Mouse (Mus musculus): ENCODE measurements around the gene Lrrc57.
"Not testable (repeated sequence)": the region's sequence is repeated elsewhere in the genome, so short reads cannot be mapped to it uniquely, and the experiment has no call there.

Gene Lrrc57

GRCm38 (mm10) chr2:120599506-120599905 lies 9.8 kb downstream of the Lrrc57 start:
- no peak for DNase-seq

DNA sequence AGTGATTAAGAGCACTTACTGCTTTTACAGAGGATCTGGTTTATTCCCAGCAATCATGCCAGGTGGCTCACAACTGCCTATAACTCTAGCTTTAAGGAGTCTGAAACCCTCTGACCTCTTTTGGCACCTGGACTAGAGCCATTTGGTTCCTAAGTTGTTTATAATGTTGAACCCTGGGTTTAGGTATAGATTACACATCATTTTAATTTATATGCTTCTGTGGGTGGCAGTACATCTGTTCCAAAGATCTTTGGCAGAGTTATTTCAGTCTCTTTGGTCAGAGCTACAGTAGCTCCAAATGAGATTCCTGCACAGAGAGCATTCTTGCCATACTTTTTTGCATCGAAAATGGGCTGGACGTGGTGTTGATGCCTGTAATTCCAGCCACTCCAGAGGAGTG lies 11.6 kb downstream of the Lrrc57 start:
- DNase-seq, result no peak

GRCm38 (mm10) chr2:120592227-120592626 lies 17.1 kb downstream of the Lrrc57 start:
- no peak for DNase-seq

DNA sequence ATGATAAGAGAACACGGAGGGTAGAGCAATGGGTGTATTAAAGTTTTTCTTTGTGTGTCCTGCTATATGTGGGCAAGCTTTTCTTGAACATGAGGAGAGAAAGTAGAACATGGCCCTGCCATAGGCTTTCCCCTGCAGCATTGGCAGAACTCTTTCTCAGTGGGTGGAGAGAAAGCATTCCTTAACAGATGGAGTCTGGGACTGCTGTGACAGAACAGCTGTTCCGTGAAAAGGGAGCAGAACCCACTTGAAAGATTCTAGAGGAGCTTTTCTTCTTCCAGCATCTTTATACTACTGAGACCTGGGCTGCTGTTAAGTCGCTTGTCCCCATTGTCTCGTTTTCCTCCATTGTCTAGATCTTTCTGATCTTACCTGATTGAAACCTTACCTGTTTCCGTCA lies 19.6 kb downstream of the Lrrc57 start:
- DNase-seq, result no peak

GRCm38 (mm10) chr2:120578286-120578685 lies 31.0 kb downstream of the Lrrc57 start:
- no peak for DNase-seq

DNA sequence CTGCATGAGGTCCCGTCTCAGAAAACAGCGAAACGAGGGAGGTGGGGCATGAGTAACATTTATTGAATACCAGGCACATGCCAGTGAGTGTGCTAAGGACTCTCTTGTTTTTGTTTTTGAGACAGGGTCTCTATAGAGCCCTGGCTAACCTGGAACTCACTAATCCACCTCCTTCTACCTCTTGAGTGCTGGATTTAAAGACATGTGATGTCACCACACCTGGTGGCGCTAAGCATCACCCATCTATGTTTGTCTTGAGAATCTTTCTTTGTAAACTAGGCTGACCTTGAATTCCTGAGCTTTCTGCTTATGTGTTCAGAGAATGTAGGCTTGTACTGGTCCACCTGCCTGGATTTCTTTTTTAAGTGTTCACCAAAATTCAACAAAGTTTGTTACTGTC lies 31.5 kb downstream of the Lrrc57 start:
- DNase-seq, result no peak

DNA sequence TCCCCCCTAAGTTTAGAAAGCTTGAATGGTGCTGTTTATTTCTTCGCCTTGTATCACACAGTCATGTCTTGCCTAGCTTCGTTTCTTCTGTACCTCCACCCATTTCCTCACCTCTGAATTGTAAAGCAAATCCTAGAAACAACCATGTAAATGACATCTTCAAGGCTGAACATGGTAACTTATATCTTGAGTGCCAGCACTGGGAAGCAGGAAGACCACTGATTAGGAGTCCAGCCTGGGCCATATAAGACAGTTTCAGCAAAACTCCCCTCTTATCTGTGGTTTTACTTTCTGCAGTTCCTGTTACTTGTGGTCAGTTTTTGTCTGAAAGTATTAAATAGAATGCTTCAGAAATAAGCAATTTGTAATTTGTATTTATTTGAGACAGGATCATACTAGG lies 33.3 kb downstream of the Lrrc57 start:
- DNase-seq, result no peak

DNA sequence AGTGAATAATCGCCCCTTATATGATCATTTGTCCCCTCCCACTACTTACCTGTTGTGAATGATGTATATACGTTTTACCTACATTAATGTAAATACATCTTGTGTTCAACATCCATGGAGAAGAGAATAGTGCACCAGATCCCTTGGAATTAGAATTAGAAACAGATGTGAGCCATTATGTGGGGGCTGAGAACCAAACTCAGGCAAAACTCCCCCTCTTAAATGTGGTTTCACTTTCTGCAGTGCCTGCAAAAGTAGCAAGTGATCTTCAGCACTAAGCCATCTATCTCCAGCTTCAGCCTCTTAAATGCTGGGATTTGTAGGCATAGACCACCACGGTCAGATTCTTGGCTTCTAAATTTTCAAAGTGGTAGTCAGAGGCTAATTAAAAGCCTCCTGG lies 34.2 kb downstream of the Lrrc57 start:
- DNase-seq, result no peak

DNA sequence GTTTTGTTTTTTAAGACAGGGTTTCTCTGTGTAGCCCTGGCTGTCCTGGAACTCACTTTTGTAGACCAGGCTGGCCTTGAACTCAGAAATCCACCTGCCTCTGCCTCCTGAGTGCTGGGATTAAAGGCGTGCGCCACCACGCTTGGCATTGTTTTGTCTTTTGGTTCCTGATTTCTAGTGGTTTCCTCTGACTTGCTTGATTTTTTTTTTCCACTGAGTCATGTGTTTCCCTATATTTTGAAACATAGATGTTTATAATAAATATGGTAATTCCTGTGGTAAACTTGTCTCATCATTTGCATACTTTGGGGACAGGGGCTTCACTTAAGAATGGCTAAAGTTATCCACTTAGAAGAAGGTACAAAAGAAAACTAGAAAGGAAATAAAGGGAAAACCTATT lies 37.2 kb downstream of the Lrrc57 start:
- DNase-seq, result not testable (repeated sequence)

- DNase-seq, result no peak
Measured at GRCm38 (mm10) chr2:120571081-120571480, 38.2 kb downstream of the Lrrc57 start.

DNA sequence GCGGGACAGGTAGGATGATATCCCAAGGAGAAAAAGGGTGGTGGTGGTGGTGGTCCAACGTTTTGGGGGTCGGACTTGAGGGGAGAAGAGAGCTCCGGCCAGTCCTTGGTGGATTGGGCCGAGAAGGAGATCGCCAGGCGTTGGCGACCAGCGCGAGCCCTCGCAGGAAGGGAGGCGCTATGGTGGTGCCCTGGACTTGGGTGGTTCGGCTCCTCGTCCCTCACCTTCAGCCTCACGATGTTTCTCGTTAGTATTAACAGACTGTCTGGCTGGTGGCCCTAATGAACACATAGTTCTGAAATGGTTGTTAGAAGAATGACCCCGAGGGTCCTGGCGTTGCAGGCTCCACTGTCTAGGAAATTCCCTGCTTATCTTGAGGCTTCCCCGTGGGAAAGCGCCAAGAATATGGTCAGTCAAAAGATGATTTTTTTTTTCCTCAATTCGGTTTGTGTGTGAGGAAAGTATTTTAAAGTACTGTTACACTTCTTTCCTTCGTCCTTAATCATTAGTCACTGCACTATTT lies 41.5 kb downstream of the Lrrc57 start:
- DNase-seq, result no peak

DNA sequence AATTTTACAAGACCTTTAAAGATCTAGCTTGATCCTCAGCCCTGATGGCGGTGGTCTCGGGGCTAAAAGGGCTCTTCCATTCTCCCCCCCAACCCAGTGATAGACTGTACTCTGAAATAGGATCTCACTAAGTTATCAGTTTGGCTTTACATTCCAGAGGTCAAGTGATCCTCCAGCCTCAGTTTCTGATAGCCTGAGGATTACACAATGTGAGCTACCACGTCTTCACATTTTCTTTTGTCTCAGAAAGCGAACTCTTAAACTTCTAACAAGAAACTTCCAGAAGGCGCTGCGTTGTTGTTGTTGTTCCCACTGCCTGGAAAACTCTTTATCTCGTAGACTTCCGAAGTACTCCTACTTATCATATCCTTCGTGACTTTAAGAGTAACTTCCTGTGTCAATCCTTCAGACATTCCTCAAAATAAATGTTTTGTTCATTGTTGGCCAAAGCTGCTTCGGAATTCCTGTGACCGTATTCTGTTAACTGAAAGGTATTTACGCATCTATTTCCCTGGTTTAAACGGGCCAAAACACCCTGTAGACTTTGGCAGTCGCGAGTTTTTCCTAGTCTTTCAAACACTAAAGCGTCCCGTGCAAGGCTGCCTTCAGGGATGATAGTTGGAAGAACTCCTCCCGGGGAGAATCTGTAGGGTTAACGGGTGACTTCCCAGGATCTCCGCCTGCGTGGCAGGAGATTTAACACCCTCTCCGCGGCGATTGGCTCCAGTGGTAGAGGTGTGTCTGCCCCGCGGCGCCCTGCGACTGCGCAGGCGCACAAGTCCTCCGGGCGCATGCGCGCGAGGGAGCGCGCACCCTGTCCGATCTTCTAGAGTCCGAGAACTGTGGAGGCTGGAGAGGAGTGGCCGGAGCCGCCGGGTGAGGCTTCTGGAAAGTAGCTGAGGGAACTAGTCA lies 42.2 kb downstream of the Lrrc57 start, which contains the start of gene Snap23:
TSS of gene Snap23 (plus strand) at position 786 of the 912 bp plus-strand sequence.
- peak; percentile 96 to 98 for DNase-seq

DNA sequence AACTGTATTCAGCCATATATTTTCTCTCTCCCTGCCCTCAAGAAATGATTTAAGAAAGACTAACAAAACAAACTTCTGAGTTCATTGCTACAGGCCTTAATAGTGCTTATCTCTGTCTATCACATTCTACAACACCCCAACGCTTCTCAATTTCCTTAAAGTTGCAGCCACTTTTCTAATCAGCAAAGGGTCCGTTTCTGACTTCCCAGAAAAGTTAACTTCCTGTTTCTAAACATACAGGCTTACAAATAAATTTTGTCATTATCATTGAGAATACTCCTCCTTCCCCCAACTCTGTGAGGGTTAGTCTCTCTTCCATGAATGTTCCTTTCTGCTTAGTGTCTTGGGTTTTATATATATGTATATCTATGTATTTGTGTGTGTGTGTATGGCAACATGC lies 44.0 kb downstream of the Lrrc57 start:
- DNase-seq, result no peak

- DNase-seq, result not testable (repeated sequence)
Measured at GRCm38 (mm10) chr2:120564548-120565188, 44.7 kb downstream of the Lrrc57 start.

GRCm38 (mm10) chr2:120563235-120563990 lies 45.9 kb downstream of the Lrrc57 start, which contains the start of gene Zfp106:
TSS of gene Zfp106 (minus strand) at chr2:120563843.
- DNase-seq, result peak; percentile 88 to 92

GRCm38 (mm10) chr2:120562859-120563234 lies 46.5 kb downstream of the Lrrc57 start:
- DNase-seq, result no peak

GRCm38 (mm10) chr2:120561524-120561923 lies 47.8 kb downstream of the Lrrc57 start:
- DNase-seq, result no peak

DNA sequence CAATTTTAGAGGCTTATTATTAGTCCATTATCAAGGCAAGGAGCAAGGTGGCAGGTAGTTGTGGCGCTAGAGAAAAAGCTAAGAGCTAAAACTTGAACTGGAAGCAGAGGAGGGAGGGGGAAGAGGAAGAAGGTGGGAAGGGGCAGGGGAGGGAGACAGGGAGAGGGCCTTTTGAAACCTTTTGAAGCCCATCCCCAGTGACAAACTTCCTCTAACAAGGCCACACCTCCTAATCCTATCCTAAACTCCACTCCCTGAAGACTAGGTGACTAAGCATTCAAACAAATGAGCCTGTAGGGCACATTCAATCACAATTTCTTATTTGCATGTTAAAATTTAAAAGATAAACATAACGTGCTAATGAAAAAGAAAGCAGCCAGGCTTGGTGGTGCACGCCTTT lies 50.5 kb downstream of the Lrrc57 start:
- DNase-seq, result no peak

- no peak for DNase-seq
Measured at GRCm38 (mm10) chr2:120556868-120557267, 52.5 kb downstream of the Lrrc57 start.
